Mouse (Mus musculus) olfactory bulb, adult 2 months (tissue): ENCODE results near the gene Vasp.

Source experiments
- CTCF ChIP-seq: fragments of 200-500 bp; IDR thresholded peaks from 2 replicates; pipeline ENCODE4 v1.5.1; 2012; ENCODE audit warnings: low read depth, mild to moderate bottlenecking, low read length, moderate library complexity; ENCODE audit not compliant: insufficient read depth
- POLR2A ChIP-seq: fragments of 200-500 bp; IDR thresholded peaks from 2 replicates; pipeline ENCODE4 v1.6.1; 2012; ENCODE audit warnings: mild to moderate bottlenecking, low read depth, low read length, moderate library complexity; ENCODE audit not compliant: insufficient read depth

DNA sequence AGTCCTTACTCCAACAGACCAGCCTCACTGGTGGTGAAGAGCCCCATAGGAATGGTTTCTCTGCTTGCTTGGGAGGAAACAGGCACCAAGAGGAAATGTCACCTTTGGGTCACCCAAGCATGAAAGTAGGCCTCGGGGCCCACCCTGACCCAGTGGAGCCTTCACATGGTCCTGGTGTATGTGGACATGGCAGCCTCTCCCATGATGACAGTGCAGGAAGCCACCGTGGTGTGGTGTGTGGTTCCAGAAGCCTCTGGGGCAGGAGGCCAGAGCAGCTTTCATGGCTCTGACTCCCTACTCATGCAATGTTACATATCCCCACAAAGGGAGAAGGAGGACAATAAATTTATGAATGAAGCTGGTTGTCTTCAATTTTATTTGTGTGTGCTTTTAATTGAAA lies 24.1 kb downstream of the Vasp start:
- TF ChIP-seq POLR2A = no peak
- TF ChIP-seq CTCF = no peak
